Mouse (Mus musculus): ENCODE data around the gene Eif5b.
"Not testable (repeated sequence)": the region's sequence is repeated elsewhere in the genome, so short reads cannot be mapped to it uniquely, and the experiment has no call there.

Eif5b gene

GRCm38 (mm10) chr1:37997867-37998266, at the start of gene Eif5b, which contains the start of gene Txndc9:
Eif5b (plus strand) TSS chr1:37998010.
Txndc9 (minus strand) TSS chr1:37997893.
- DNase-seq (ENCODE audit: low spot score in 2 of 2): peak; percentile 97

DNA sequence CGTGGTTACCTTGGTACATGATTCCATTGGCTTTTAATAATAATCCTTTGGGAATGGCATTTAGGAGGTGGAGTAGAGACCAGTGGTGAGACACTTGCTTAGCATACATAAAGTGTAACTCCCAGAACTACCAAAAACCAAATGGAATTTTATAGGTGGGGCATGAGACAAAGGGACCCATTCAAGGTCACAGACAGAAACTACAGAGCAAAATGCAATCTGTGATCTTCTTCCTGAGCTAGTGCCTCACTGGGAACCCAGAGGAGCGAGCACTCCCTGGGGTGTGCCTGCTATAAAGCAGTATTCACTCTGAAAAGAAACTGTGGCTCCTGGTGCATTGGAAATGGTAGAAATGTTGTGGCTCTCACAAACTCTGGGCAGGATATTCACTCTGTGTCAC, 48.9 kb upstream of the Eif5b start:
- DNase-seq (ENCODE audit: low spot score in 2 of 2): no peak

DNA sequence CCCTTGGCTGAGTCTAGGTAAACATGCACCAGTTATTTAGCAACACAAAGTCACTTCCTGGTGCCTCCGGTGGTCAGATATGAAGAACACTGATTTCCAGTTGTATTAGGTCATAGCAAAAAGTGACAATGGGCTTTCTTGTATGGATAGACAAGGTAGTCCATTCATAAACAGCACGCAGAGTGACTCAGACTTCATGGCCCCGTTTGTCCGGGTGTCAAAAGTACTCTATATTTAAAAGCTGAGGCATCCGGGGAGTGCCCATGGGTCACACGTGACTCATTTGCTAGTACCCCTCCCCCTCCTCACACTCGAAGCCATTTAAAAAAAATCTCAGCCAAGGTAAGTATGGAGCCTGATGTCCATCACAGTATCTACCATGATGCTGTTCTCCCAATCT, 43.0 kb upstream of the Eif5b start:
- no peak for DNase-seq (ENCODE audit: low spot score in 2 of 2)

DNA sequence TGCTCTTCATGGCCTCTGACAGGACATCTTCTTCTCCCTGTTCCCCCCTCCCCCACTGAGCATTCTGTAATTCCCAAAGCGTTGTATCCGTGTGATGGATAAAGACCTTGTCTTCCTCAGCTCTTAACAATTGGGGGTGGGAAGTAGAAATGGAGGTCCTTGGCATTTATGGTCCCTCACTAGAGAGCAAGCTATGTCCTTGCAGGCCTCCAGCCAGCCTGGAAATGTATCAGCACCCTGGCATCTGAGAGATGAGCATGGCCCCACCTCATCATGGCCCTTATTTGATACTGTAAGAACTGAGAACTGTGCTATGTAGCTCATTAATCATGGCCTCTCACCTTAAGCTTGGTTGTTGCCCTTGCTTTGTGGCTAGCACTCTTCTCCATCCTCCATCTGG, 42.6 kb upstream of the Eif5b start:
- DNase-seq (ENCODE audit: low spot score in 2 of 2): no peak

DNA sequence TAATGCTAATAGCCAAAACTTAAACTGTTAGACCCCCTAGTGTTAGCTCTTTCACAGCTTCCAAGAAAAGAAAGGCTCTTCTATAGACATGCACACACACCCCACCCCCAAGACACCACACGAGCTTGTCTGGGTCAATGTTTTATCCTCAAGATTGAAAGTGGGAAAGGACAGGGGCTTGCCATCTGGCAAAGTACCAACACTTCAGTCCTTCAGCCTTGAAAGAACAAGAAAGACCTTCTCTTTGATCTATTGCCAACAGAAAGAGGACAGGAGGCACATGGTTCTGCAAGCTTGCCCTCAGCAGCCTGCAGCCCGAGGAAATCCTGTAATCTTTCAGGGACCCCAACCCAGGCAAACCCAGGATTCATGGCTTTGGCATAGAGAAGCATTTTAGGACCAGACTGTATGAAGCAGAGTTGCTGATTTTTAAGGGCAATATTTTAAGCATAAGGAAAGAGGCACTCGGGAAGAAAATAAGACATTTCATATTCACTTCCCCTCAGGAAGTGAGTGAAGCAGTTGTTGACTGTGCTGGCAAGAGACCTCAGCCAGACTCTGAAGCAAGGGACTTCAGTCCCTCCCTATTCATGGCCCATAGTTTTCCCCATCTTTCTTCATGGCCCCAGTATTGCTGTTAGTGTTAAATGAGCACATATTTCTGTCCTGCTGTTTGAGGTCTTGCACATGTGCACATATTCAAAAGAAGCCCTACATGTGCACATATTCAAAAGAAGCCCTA, 40.9 kb upstream of the Eif5b start:
- peak; percentile 62 to 81 for DNase-seq (ENCODE audit: low spot score in 2 of 2)

DNA sequence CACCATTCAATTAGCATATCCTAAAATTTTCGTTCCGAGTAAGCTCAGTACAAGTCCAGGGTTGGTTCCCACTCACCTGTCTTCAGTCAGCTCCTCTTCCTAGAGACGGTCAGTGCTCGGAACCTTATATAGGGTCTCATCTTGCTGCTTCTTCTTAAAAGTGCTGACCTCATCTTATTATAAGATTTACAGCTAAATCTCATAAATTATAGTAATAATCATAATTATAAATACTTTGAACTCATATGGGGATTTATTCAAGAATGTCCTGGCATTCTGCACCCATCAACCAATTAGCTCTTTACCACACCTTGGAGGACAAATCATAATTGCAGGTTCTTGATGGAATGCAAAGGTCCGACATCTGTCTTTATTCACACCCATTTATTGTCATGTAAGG, 40.2 kb upstream of the Eif5b start, which contains the start of gene Lyg1:
Lyg1 (minus strand) TSS at position 101 of the 400 bp plus-strand sequence.
- DNase-seq (ENCODE audit: low spot score in 2 of 2): no peak

DNA sequence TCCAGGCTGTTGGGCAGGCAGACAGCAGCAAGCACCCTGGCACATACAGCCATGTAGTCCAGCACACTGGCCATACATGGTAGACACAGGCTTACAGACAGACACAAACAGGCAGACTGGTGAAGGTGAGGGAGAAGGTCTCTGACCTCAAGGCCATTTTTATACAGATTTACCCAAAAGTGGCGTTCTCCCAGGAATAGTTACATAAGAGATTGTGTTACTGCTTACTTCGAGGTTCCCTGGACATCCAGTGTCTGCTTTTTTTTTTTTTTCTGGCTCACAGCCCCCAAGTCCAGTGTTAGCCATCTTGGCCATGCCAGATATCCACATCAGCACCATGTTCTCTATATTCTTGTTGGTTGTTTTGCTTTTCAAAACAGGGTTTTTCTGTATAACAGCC, 39.3 kb upstream of the Eif5b start:
- DNase-seq (ENCODE audit: low spot score in 2 of 2): no peak

GRCm38 (mm10) chr1:37959486-37959885, 38.3 kb upstream of the Eif5b start:
- DNase-seq (ENCODE audit: low spot score in 2 of 2): peak; percentile 66 to 79

- no peak for DNase-seq (ENCODE audit: low spot score in 2 of 2)
Observed at GRCm38 (mm10) chr1:37965571-37965970, 32.2 kb upstream of the Eif5b start.

DNA sequence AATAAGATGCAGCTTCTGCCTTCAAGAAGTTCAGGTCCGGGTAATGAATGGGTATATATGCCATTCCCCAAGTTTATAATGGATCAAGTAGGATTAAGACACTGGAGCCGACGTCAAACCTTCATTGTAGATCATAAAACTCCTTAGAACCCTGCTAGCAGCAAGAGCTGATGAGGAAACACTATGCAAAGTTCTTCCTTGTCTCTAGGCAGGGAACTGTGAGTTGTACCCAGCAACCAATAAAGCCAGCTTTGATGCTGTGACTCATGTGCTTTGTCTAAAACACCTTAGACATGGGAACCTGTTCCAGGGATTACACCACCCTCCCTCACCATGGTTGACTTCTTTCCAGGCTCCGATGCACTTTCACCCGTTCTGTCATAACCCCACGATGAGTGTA, 29.1 kb upstream of the Eif5b start:
- no peak for DNase-seq (ENCODE audit: low spot score in 2 of 2)

DNA sequence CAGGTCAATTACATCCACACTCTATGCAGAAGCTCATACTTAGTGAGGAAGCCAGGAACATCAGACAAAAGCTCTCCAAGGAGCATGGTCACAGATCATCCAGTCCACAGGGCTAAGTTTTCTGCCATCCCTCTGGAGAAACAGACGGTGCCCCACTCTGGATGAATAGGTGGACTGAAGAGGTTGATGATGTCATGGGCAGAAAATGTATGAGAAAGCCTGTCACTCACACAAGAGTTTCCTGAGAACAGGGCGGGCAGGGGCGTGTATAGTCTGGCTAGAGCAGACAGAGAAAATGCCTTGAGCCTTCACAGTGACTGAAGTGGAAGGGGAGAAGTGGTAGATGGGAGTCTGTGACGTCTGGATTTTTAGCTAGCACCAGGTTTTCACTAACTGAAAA, 26.3 kb upstream of the Eif5b start:
- no peak for DNase-seq (ENCODE audit: low spot score in 2 of 2)

GRCm38 (mm10) chr1:37976666-37977065, 21.1 kb upstream of the Eif5b start:
- DNase-seq (ENCODE audit: low spot score in 2 of 2): not testable (repeated sequence)

- DNase-seq (ENCODE audit: low spot score in 2 of 2): peak in 1 of 2 experiments; percentile 32
Observed at GRCm38 (mm10) chr1:37977303-37977702, 20.5 kb upstream of the Eif5b start.

DNA sequence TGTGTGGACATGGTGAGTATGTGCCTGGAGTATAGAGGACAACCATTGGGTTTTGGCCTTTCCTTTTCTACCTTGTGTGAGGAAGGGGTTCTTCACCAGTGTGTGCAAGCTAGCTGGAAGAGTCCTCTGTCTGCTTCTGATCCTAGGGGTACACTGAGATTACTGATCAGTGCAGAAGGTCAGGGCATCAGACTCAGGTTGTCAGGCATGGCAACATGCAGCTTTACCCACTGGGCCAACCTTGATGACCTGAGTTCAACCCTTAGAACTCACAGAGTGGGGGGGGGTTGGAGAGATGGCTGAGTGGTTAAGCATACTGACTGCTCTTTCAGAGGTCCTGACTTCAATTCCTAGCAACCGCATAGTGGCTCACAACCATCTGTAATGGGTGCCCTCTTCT, 13.5 kb upstream of the Eif5b start:
- no peak for DNase-seq (ENCODE audit: low spot score in 2 of 2)

- peak; percentile 46 to 57 for DNase-seq (ENCODE audit: low spot score in 2 of 2)
Observed at GRCm38 (mm10) chr1:37985764-37986323, 12.0 kb upstream of the Eif5b start.

DNA sequence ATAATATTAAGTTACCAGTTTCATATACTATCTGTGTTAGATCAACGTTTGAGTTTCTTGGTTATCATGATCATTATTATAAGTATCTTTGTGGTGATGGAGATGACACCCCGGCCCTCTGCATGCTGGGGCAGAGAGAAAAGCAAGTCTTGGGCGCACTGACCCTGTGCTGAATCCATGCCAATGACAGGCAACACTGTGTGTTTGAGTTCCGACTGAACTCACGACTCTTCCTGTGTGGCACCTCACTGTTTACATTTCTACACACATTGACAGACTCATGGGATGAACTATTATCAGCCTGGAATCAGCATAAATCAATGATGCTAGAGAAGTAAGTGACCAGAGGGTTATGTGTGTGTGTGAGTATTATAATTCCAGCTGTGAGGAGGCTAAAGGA, 10.0 kb upstream of the Eif5b start:
- no peak for DNase-seq (ENCODE audit: low spot score in 2 of 2)

DNA sequence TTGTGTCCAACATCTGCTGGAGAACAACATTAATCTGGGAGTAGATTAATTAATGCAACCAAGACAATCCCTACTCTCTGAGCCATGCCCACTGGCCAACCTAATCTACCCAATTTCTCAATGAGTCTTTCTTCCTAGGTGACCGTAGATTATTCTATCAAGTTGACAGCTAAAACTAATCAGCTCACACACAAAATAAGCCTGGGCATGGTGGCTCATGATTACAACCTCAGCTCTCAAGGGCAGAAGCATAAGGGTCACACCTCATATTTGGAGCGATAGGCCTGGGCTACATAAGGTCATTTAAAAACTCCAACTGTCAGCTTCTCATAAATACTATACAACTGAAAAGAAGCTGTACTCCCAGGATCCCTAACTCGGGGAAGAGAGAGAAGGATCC, 1.6 kb upstream of the Eif5b start:
- no peak for DNase-seq (ENCODE audit: low spot score in 2 of 2)

- peak; percentile 99 to 100 for DNase-seq (ENCODE audit: low spot score in 2 of 2)
Observed at GRCm38 (mm10) chr1:37996877-37997484, 829 bp upstream of the Eif5b start.

- DNase-seq (ENCODE audit: low spot score in 2 of 2): no peak
Observed at GRCm38 (mm10) chr1:37998371-37999199, 775 bp downstream of the Eif5b start.

GRCm38 (mm10) chr1:37999552-37999951, 1.7 kb downstream of the Eif5b start:
- DNase-seq (ENCODE audit: low spot score in 2 of 2): no peak

DNA sequence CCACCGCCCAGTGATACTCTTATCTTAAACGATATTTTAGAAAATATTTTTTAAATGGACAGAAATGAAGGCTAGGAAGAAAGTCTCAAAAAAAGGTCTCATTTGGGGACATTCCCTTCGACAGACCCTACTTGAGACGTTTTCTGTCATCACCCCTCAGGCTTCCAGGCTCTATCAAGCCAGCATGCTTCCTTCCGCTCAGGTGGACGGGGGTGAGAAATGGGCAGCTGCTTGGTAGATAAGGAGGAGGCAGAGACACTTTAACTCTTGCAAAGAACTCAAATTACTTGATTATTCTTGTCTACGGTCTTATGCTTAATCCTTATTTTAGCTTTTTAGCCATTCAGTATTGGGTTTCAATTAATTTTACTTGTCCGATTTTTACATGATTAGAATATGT, 3.0 kb downstream of the Eif5b start:
- DNase-seq (ENCODE audit: low spot score in 2 of 2): no peak

GRCm38 (mm10) chr1:38001956-38002355, 4.1 kb downstream of the Eif5b start:
- no peak for DNase-seq (ENCODE audit: low spot score in 2 of 2)
